Mouse (Mus musculus) bone marrow macrophage, adult 2 months (primary cell): Measurements from ENCODE around the gene Pitx1. TPM values are rescaled to one million over a fixed set of nuclear protein-coding genes. Genes with fewer than 3 reads are reported as not detected.

Source experiments
- H3K27ac ChIP-seq: 2 replicates; pipeline ENCODE4 v1.5.1; 2012; ENCODE audit warnings: low read depth, low read length; ENCODE audit not compliant: insufficient read depth
- H3K4me1 ChIP-seq: 2 replicates; pipeline ENCODE4 v1.6.1; 2012; ENCODE audit warnings: low read length; ENCODE audit not compliant: control insufficient read depth, insufficient read depth
- H3K4me3 ChIP-seq: 2 replicates; pipeline ENCODE4 v1.5.1; 2012; ENCODE audit warnings: mild to moderate bottlenecking, low read length, moderate library complexity; ENCODE audit not compliant: insufficient read depth
- CTCF ChIP-seq: IDR thresholded peaks from 2 replicates; pipeline ENCODE4 v1.5.1; 2012; ENCODE audit warnings: low read depth, mild to moderate bottlenecking, low read length, moderate library complexity
- POLR2A ChIP-seq: IDR thresholded peaks from 2 replicates; pipeline ENCODE4 v1.6.1; 2012; ENCODE audit warnings: mild to moderate bottlenecking, low read depth, low read length, borderline replicate concordance
- polyA plus RNA-seq: library from polyadenylated mRNA; stranded (reverse); fragments of >200 nt; gene quantifications from 2 replicates; pipeline ENCODE4 v1.2.4, GENCODE M21; 2012; ENCODE audit not compliant: missing spikeins, insufficient read depth, insufficient read length

Gene Pitx1
- polyA plus RNA-seq, 1 experiment: 0.60 TPM

DNA sequence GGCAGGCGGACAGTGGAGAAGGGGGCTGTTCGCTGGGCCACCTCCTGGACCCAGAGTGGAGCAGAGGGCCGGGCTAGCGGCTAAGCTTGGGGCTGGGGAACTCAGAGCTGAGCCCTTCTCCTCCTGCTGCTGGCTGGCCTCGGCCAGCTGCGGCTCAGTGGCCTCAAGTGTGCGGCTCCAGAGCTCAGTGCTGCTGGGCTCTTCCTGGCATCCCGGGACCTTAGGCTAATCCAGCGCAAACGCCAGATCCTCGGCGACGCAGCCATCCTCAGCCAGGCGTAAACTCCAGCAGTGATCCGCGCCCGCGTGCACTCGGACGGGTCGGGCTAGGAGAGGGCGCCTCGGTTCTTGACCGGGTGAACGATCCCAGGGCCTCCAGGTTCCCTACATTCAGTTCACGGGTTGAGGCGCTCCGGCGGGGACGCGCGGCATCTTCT lies 10.7 kb downstream of the Pitx1 start:
- TF ChIP-seq POLR2A (no peak), CTCF (no peak)
- no peak overlapping the region for H3K27ac ChIP-seq
- no peak overlapping the region for H3K4me3 ChIP-seq
- H3K4me1 ChIP-seq: no peaks in the 10 kb centered on the region

- no peak overlapping the region for H3K27ac ChIP-seq
- H3K4me1 ChIP-seq: no peaks in the 10 kb centered on the region
- no peak overlapping the region for H3K4me3 ChIP-seq
- no peak for TF ChIP-seq CTCF
- TF ChIP-seq POLR2A: no peak
Measured at GRCm38 (mm10) chr13:55824151-55824945, 11.6 kb downstream of the Pitx1 start.

- TF ChIP-seq POLR2A (no peak), CTCF (no peak)
- Histone ChIP-seq H3K27ac (no peak overlapping the region), H3K4me1 (no peaks in the 10 kb centered on the region), H3K4me3 (no peak overlapping the region)
Measured at GRCm38 (mm10) chr13:55822499-55822898, 13.5 kb downstream of the Pitx1 start.

GRCm38 (mm10) chr13:55814834-55815233 lies 21.2 kb downstream of the Pitx1 start:
- H3K4me3 ChIP-seq: no peak overlapping the region
- no peaks in the 10 kb centered on the region for H3K4me1 ChIP-seq
- TF ChIP-seq POLR2A: no peak
- TF ChIP-seq CTCF: no peak
- H3K27ac ChIP-seq: no peak overlapping the region

DNA sequence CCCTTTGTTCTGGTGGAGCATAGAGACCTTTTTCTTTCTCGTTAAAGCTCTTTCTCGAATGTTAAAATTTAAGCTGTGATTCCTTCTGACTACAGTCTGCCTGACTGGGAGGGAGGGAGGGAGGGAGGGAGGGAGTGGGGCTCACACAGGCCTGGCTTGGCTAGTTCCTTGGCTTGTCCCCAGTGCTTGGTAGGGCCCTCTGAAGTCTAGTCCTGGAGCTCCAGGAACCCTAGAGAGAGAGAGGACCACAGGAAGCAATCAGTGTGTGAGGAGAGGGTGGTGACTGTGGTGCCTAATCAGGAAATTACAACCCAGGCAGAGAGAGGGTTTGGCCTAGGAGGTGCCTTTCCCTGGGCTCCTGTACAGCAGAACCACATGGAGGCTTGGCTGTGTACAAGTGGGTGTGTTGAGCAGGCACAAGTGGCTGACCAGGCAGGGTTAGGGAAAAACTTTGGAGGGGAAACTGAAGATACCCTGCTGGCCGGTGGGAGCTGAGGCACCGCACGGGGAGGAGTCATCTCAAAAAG lies 22.4 kb downstream of the Pitx1 start:
- TF ChIP-seq POLR2A (no peak), CTCF (no peak)
- no peak overlapping the region for H3K27ac ChIP-seq

GRCm38 (mm10) chr13:55810947-55811346 lies 25.0 kb downstream of the Pitx1 start:
- Histone ChIP-seq H3K27ac (no peak overlapping the region), H3K4me1 (no peaks in the 10 kb centered on the region), H3K4me3 (no peak overlapping the region)
- no peak for TF ChIP-seq CTCF
- TF ChIP-seq POLR2A: no peak

More for the DNA sequence above, 22.4 kb downstream of the Pitx1 start:
- no peaks in the 10 kb centered on the region for H3K4me1 ChIP-seq
- H3K4me3 ChIP-seq: no peak overlapping the region

DNA sequence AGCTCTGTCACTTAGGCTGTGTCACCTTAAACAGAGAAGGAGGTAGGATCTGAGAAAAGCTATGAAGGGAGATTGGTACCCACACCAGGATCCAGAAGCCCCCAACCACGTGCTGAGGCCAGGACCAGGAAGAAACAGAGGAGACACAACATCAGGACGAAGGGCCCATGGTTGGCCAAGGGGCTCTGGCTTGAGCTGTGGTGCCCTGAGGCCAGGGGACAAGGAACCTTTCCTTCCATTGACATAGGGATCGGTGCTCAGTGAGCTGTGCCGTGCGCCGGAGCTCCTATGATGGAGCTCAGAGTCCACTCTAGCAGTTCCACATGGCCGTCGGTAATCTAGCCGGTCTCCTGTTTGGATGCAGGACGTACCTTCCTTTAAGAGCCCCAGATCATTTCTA lies 26.3 kb downstream of the Pitx1 start:
- Histone ChIP-seq H3K27ac (no peak overlapping the region), H3K4me1 (no peaks in the 10 kb centered on the region), H3K4me3 (no peak overlapping the region)
- TF ChIP-seq POLR2A: no peak
- TF ChIP-seq CTCF: no peak

- Histone ChIP-seq H3K4me1 (no peaks in the 10 kb centered on the region), H3K27ac (no peak overlapping the region), H3K4me3 (no peak overlapping the region)
- TF ChIP-seq CTCF (no peak), POLR2A (no peak)
Measured at GRCm38 (mm10) chr13:55809041-55809623, 26.9 kb downstream of the Pitx1 start.

DNA sequence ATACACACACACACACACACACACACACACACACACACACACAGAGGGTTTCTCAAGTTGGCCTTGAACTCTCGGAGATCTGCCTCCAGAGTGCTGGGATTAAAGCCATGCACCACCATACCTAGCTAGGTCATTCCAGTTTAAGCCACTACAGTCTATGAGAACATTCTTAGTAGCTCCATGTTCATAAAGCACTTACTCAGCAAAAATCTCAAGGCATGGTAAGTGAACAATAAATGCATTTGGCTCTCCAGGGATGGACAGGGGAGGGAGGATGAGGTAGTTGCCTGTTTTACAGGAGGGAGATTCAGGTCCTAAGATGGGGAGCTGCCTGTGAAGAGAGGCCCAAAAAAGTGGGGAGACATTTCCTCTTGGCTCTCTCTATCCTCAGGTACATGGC lies 32.0 kb downstream of the Pitx1 start:
- H3K4me3 ChIP-seq: no peak overlapping the region
- TF ChIP-seq POLR2A (no peak), CTCF (no peak)

GRCm38 (mm10) chr13:55801246-55801645 lies 34.7 kb downstream of the Pitx1 start:
- Histone ChIP-seq H3K4me1 (no peaks in the 10 kb centered on the region), H3K4me3 (no peak overlapping the region), H3K27ac (no peak overlapping the region)
- no peak for TF ChIP-seq POLR2A
- no peak for TF ChIP-seq CTCF

More for the DNA sequence above, 32.0 kb downstream of the Pitx1 start:
- Histone ChIP-seq H3K4me1 (no peaks in the 10 kb centered on the region), H3K27ac (no peak overlapping the region)

- Histone ChIP-seq H3K27ac (no peak overlapping the region), H3K4me3 (no peak overlapping the region), H3K4me1 (no peaks in the 10 kb centered on the region)
- no peak for TF ChIP-seq POLR2A
- TF ChIP-seq CTCF: no peak
Measured at GRCm38 (mm10) chr13:55786120-55786519, 49.9 kb downstream of the Pitx1 start.
